Mouse (Mus musculus) R1 (cell line): Measurements from ENCODE around the gene Lrrc55.

Source experiments
- DNase-seq: peaks from one replicate; pipeline ENCODE4 v3.0.0-alpha.2; 2018; ENCODE audit warnings: low read depth, low spot score

The Lrrc55 gene

GRCm38 (mm10) chr2:85135099-85135498, 61.9 kb downstream of the Lrrc55 start:
- no peak for DNase-seq

- DNase-seq: no peak
Measured at GRCm38 (mm10) chr2:85132204-85132603, 64.8 kb downstream of the Lrrc55 start.

GRCm38 (mm10) chr2:85131724-85132123, 65.3 kb downstream of the Lrrc55 start:
- no peak for DNase-seq

- no peak for DNase-seq
Measured at GRCm38 (mm10) chr2:85131226-85131625, 65.8 kb downstream of the Lrrc55 start.

- no peak for DNase-seq
Measured at GRCm38 (mm10) chr2:85129496-85129971, 67.5 kb downstream of the Lrrc55 start.

- peak; percentile 66 for DNase-seq
Measured at GRCm38 (mm10) chr2:85123869-85124535, 73.0 kb downstream of the Lrrc55 start.

GRCm38 (mm10) chr2:85123187-85123868, 73.7 kb downstream of the Lrrc55 start:
- peak; percentile 49 for DNase-seq
